Mouse (Mus musculus): Measurements from ENCODE around the gene Lrrc4c.

Gene Lrrc4c

GRCm38 (mm10) chr2:97274651-97275050 lies 956.7 kb downstream of the Lrrc4c start:
- no peak for DNase-seq (ENCODE audit: low spot score in 2 of 2)

GRCm38 (mm10) chr2:97284986-97285385 lies 967.0 kb downstream of the Lrrc4c start:
- DNase-seq (ENCODE audit: low spot score in 2 of 2), result no peak

- DNase-seq (ENCODE audit: low spot score in 2 of 2), result no peak
Observed at GRCm38 (mm10) chr2:97294216-97294615, 976.2 kb downstream of the Lrrc4c start.

GRCm38 (mm10) chr2:97299704-97300103 lies 981.7 kb downstream of the Lrrc4c start:
- DNase-seq (ENCODE audit: low spot score in 2 of 2), result no peak

- no peak for DNase-seq (ENCODE audit: low spot score in 2 of 2)
Observed at GRCm38 (mm10) chr2:97318008-97318407, 1000.0 kb downstream of the Lrrc4c start.

GRCm38 (mm10) chr2:97318536-97318935 lies 1000.6 kb downstream of the Lrrc4c start:
- DNase-seq (ENCODE audit: low spot score in 2 of 2), result no peak

- DNase-seq (ENCODE audit: low spot score in 2 of 2), result no peak
Observed at GRCm38 (mm10) chr2:97332084-97332682, 1014.2 kb downstream of the Lrrc4c start.

GRCm38 (mm10) chr2:97339627-97340026 lies 1021.7 kb downstream of the Lrrc4c start:
- DNase-seq (ENCODE audit: low spot score in 2 of 2), result no peak

- no peak for DNase-seq (ENCODE audit: low spot score in 2 of 2)
Observed at GRCm38 (mm10) chr2:97361235-97361634, 1043.3 kb downstream of the Lrrc4c start.

GRCm38 (mm10) chr2:97369978-97370377 lies 1052.0 kb downstream of the Lrrc4c start:
- no peak for DNase-seq (ENCODE audit: low spot score in 2 of 2)

- no peak for DNase-seq (ENCODE audit: low spot score in 2 of 2)
Observed at GRCm38 (mm10) chr2:97391437-97391836, 1073.5 kb downstream of the Lrrc4c start.

GRCm38 (mm10) chr2:97391876-97392275 lies 1073.9 kb downstream of the Lrrc4c start:
- DNase-seq (ENCODE audit: low spot score in 2 of 2), result no peak

- no peak for DNase-seq (ENCODE audit: low spot score in 2 of 2)
Observed at GRCm38 (mm10) chr2:97413066-97413465, 1095.1 kb downstream of the Lrrc4c start.

GRCm38 (mm10) chr2:97414416-97415362 lies 1096.7 kb downstream of the Lrrc4c start:
- no peak for DNase-seq (ENCODE audit: low spot score in 2 of 2)

GRCm38 (mm10) chr2:97434140-97434539 lies 1116.2 kb downstream of the Lrrc4c start:
- no peak for DNase-seq (ENCODE audit: low spot score in 2 of 2)

GRCm38 (mm10) chr2:97435616-97436015 lies 1117.6 kb downstream of the Lrrc4c start:
- no peak for DNase-seq (ENCODE audit: low spot score in 2 of 2)

GRCm38 (mm10) chr2:97437767-97438166 lies 1119.8 kb downstream of the Lrrc4c start:
- no peak for DNase-seq (ENCODE audit: low spot score in 2 of 2)

GRCm38 (mm10) chr2:97463573-97463972 lies 1145.6 kb downstream of the Lrrc4c start:
- DNase-seq (ENCODE audit: low spot score in 2 of 2), result no peak

- DNase-seq (ENCODE audit: low spot score in 2 of 2), result peak; percentile 59 to 79
Observed at GRCm38 (mm10) chr2:97466243-97466793, 1148.3 kb downstream of the Lrrc4c start.

GRCm38 (mm10) chr2:97467031-97467549 lies 1149.1 kb downstream of the Lrrc4c start:
- peak in 1 of 2 experiments; percentile 9 for DNase-seq (ENCODE audit: low spot score in 2 of 2)

GRCm38 (mm10) chr2:97467664-97468063 lies 1149.7 kb downstream of the Lrrc4c start:
- no peak for DNase-seq (ENCODE audit: low spot score in 2 of 2)

GRCm38 (mm10) chr2:97468372-97468771 lies 1150.4 kb downstream of the Lrrc4c start:
- no peak for DNase-seq (ENCODE audit: low spot score in 2 of 2)

All from urinary bladder, adult 18-20 months (tissue).